Mouse (Mus musculus) CH12.LX (cell line): ENCODE measurements around the gene Gsta3. TPM values are rescaled to one million over a fixed set of nuclear protein-coding genes. Genes with fewer than 3 reads are reported as not detected.
"Not testable (repeated sequence)": the region's sequence is repeated elsewhere in the genome, so short reads cannot be mapped to it uniquely, and the experiment has no call there.

ENCODE experiments used
- DNase-seq: peaks from one replicate; pipeline ENCODE4 v3.0.0-alpha.2; 2013; ENCODE audit errors: extremely low read depth
- H3K27ac ChIP-seq: 2 replicates; pipeline ENCODE4 v1.5.1; 2012; ENCODE audit warnings: low read depth, mild to moderate bottlenecking, control low read depth, moderate library complexity; ENCODE audit not compliant: insufficient read depth
- H3K27me3 ChIP-seq: replicated peaks from 2 replicates; pipeline ENCODE3; 2012; ENCODE audit warnings: inconsistent platforms
- H3K36me3 ChIP-seq, 2 experiments: replicated peaks in 1 of 2; 2 replicates each; pipeline versions ENCODE3 to v1.6.1; 2012; ENCODE audit warnings: inconsistent platforms in 1 of 2, low read length in 1 of 2, mild to moderate bottlenecking in 1 of 2, mixed read lengths in 1 of 2, moderate library complexity in 1 of 2; ENCODE audit not compliant: control insufficient read depth in 1 of 2, insufficient read depth in 1 of 2
- H3K4me1 ChIP-seq, 2 experiments: 2 replicates each; pipeline ENCODE4 v1.6.1; 2012; ENCODE audit warnings: inconsistent platforms in 1 of 2, moderate library complexity in 1 of 2; ENCODE audit not compliant: insufficient read depth in 2 of 2, control insufficient read depth in 1 of 2
- H3K4me2 ChIP-seq: 2 replicates; pipeline ENCODE4 v1.6.1; 2012; ENCODE audit warnings: low read depth, mild to moderate bottlenecking, control low read depth; ENCODE audit not compliant: poor library complexity, insufficient read depth, severe bottlenecking
- H3K4me3 ChIP-seq, 3 experiments: fragments of 150-350 bp in 1 of 3; sonication (generic) in 1 of 3; replicated peaks in 1 of 3; 2 replicates each; pipeline versions ENCODE3 to v1.5.1; 2011 to 2012; ENCODE audit warnings: low read depth in 2 of 3, low read length in 2 of 3, mild to moderate bottlenecking in 2 of 3, moderate library complexity in 2 of 3, control low read depth in 1 of 3, improper control_type of control experiment in 1 of 3, inconsistent platforms in 1 of 3, mixed read lengths in 1 of 3; ENCODE audit not compliant: poor library complexity in 1 of 3
- H3K79me2 ChIP-seq: replicated peaks from 2 replicates; pipeline ENCODE4 v1.6.1; 2012; ENCODE audit warnings: mild to moderate bottlenecking, moderate library complexity; ENCODE audit not compliant: control insufficient read depth, poor library complexity, insufficient read depth, severe bottlenecking; ENCODE audit errors: extremely low read depth
- H3K9ac ChIP-seq: 2 replicates; pipeline ENCODE4 v1.6.1; 2012; ENCODE audit warnings: low read depth, mild to moderate bottlenecking, control low read depth, moderate library complexity; ENCODE audit not compliant: insufficient read depth
- H3K9me3 ChIP-seq: replicated peaks from 2 replicates; pipeline ENCODE3; 2012; ENCODE audit warnings: low read length, inconsistent platforms, mixed read lengths
- CHD2 ChIP-seq: IDR thresholded peaks from 2 replicates; pipeline ENCODE4 v1.6.1; 2011; ENCODE audit warnings: low read length, improper control_type of control experiment
- CTCF ChIP-seq, 2 experiments: IDR thresholded peaks in 1 of 2; conservative IDR thresholded peaks in 1 of 2; 2 replicates each; pipeline ENCODE4 v1.5.1; 2011 to 2012; ENCODE audit warnings: low read depth in 2 of 2, low read length in 2 of 2, improper control_type of control experiment in 1 of 2, inconsistent platforms in 1 of 2, mild to moderate bottlenecking in 1 of 2, moderate library complexity in 1 of 2
- ELF1 ChIP-seq: IDR thresholded peaks from 2 replicates; pipeline ENCODE4 v1.6.1; 2014; ENCODE audit warnings: low read depth, mild to moderate bottlenecking, inconsistent platforms, low read length, improper control_type of control experiment
- ETS1 ChIP-seq: conservative IDR thresholded peaks from 2 replicates; pipeline ENCODE4 v1.6.1; 2012; ENCODE audit warnings: low read depth, mild to moderate bottlenecking, inconsistent platforms, low read length, improper control_type of control experiment, moderate library complexity
- GABPA ChIP-seq: IDR thresholded peaks from 2 replicates; pipeline ENCODE4 v1.6.1; 2012; ENCODE audit warnings: low read depth, low read length, improper control_type of control experiment, inconsistent platforms; ENCODE audit not compliant: insufficient replicate concordance
- MAFK ChIP-seq: IDR thresholded peaks from 2 replicates; pipeline ENCODE4 v1.6.1; 2011; ENCODE audit warnings: low read length, improper control_type of control experiment; ENCODE audit not compliant: insufficient replicate concordance
- MAZ ChIP-seq: IDR thresholded peaks from 2 replicates; pipeline ENCODE4 v1.6.1; 2012; ENCODE audit warnings: low read depth, mild to moderate bottlenecking, inconsistent platforms, low read length, improper control_type of control experiment, moderate library complexity
- MEF2A ChIP-seq: IDR thresholded peaks from 2 replicates; pipeline ENCODE4 v1.6.1; 2014; ENCODE audit warnings: low read depth, mild to moderate bottlenecking, inconsistent platforms, low read length, improper control_type of control experiment, borderline replicate concordance
- MXI1 ChIP-seq: IDR thresholded peaks from 2 replicates; pipeline ENCODE4 v1.6.1; 2011; ENCODE audit warnings: mild to moderate bottlenecking, low read depth, low read length, improper control_type of control experiment
- NELFE ChIP-seq: IDR thresholded peaks from 2 replicates; pipeline ENCODE4 v1.6.1; 2011; ENCODE audit warnings: low read depth, low read length, improper control_type of control experiment
- POLR2A ChIP-seq: IDR thresholded peaks from 2 replicates; pipeline ENCODE4 v1.6.1; 2011; ENCODE audit warnings: low read depth, mild to moderate bottlenecking, improper control_type of control experiment, low read length
- POLR2AphosphoS2 ChIP-seq: IDR thresholded peaks from 2 replicates; pipeline ENCODE4 v1.6.1; 2011; ENCODE audit warnings: low read depth, low read length, improper control_type of control experiment
- RCOR1 ChIP-seq: conservative IDR thresholded peaks from 2 replicates; pipeline ENCODE4 v1.6.1; 2012; ENCODE audit warnings: low read depth, mild to moderate bottlenecking, inconsistent platforms, low read length, improper control_type of control experiment
- SMC3 ChIP-seq: IDR thresholded peaks from 2 replicates; pipeline ENCODE4 v1.6.1; 2011; ENCODE audit warnings: low read depth, low read length, improper control_type of control experiment
- USF2 ChIP-seq: conservative IDR thresholded peaks from 2 replicates; pipeline ENCODE4 v1.6.1; 2011; ENCODE audit warnings: low read depth, low read length, improper control_type of control experiment
- ZC3H11A ChIP-seq: IDR thresholded peaks from 2 replicates; pipeline ENCODE4 v1.6.1; 2012; ENCODE audit warnings: low read depth, mild to moderate bottlenecking, inconsistent platforms, low read length, improper control_type of control experiment
- ZNF384 ChIP-seq: IDR thresholded peaks from 2 replicates; pipeline ENCODE4 v1.6.1; 2012; ENCODE audit warnings: low read depth, low read length, improper control_type of control experiment, inconsistent platforms
- dilution Hi-C: fragments of 300-500 bp; cut with MboI; formaldehyde crosslinking; loops from 2 replicates; pipeline ENCODE4 v1.14.3; 2020; ENCODE audit warnings: low sequenced_read_pairs; ENCODE audit not compliant: extremely low pct_unique_long_range_greater_than_20kb, extremely low pct_ligation_motif_present
- in situ Hi-C: fragments of 300-500 bp; cut with MboI; formaldehyde crosslinking; loops from 3 replicates; pipeline ENCODE4 v1.14.3; 2019; ENCODE audit warnings: low sequenced_read_pairs, low pct_ligation_motif_present, low pct_unique_long_range_greater_than_20kb, mixed read lengths
- polyA plus RNA-seq: library from polyadenylated mRNA; unstranded; fragments of >175 nt; gene quantifications from 2 replicates; pipeline ENCODE4 v1.2.1, GENCODE M21; 2012; ENCODE audit warnings: low read depth; ENCODE audit not compliant: insufficient read length
- total RNA-seq, 2 experiments: library from RNA; depleted of rRNA; stranded (reverse); fragments of 300-350 nt in 1 of 2; fragments of >200 nt in 1 of 2; gene quantifications; 2 replicates each; pipeline ENCODE4 v1.2.3; 2012 to 2014

Gsta3 gene
- total and polyA plus RNA-seq, 3 experiments = not detected

DNA sequence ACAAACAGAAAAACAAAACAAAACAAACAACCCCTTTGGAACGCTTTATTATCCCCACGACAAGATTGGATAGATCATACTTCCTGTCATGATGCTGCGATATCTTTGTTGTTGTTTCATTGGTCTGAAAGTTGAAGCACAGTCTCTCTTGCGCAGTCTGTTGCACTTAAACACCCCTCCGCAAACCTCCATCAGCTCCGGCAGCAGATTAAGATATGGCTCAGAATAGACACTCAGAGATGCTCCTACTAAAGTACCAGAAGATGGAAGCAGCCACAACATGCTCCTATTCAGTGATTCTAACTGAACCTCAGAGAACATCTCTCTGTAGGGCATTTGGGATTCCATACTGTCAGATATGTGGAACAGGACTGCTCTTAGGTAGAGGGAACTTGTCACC lies 32.7 kb downstream of the Gsta3 start:
- Histone ChIP-seq H3K36me3 (no peaks in the 10 kb centered on the region), H3K4me3 (no peak overlapping the region), H3K4me1 (no peaks in the 10 kb centered on the region), H3K4me2 (no peak overlapping the region), H3K27ac (no peak overlapping the region), H3K9me3 (no peaks in the 10 kb centered on the region), H3K9ac (no peak overlapping the region), H3K27me3 (no peaks in the 10 kb centered on the region), H3K79me2 (no peaks in the 10 kb centered on the region)
- DNase-seq = no peak
- in situ Hi-C loops = no loop called here
- dilution Hi-C loops = no loop called here
- no peak for TF ChIP-seq MXI1
- no peak for TF ChIP-seq NELFE
- no peak for TF ChIP-seq POLR2A
- TF ChIP-seq ZC3H11A = no peak
- no peak for TF ChIP-seq MAFK
- TF ChIP-seq CHD2 = no peak
- TF ChIP-seq POLR2AphosphoS2 = no peak
- TF ChIP-seq ZNF384 = no peak
- no peak for TF ChIP-seq CTCF (conservative IDR thresholded peaks at IDR 0.05 in 1 of 2, IDR thresholded peaks at IDR 0.05 in 1 of 2; ENCODE audit: low read depth in 2 of 2, low read length in 2 of 2)
- no peak for TF ChIP-seq GABPA
- TF ChIP-seq SMC3 = no peak
- no peak for TF ChIP-seq USF2
- TF ChIP-seq ETS1 = no peak

DNA sequence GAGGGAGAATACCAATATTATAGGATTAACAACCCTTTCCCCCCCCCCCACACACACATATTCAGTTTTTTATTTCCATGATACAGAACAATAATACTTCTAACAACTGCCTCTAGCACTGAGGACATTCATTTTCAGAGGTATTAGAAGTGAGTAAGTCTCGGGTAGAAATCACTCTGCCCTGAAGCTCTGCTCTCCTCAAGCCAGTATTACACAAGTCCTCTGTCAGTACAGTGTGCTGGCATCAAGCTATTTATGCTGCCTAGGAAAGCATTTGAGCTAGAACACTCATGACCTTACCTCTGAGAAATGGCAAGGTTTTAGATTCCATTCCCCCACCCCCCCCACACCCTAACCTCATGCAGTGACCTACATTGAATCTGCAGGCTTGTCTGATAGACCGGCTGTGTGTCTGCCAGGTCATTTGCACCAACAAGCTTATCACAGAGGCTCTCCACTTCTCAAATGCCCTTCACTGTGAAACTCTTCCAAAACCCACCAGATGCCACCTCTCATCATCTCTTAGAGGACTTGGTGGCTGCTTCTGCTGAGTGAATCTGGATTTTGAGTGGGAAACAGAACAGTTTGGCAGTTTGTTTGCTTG lies 34.1 kb downstream of the Gsta3 start:
- H3K27ac ChIP-seq = no peak overlapping the region
- no peak overlapping the region for H3K4me2 ChIP-seq
- no peaks in the 10 kb centered on the region for H3K4me1 ChIP-seq
- no peaks in the 10 kb centered on the region for H3K36me3 ChIP-seq
- DNase-seq = no peak
- H3K9ac ChIP-seq = no peak overlapping the region
- in situ Hi-C loops (no loop called here), dilution Hi-C loops (no loop called here)
- H3K4me3 ChIP-seq = no peak overlapping the region
- H3K79me2 ChIP-seq = no peaks in the 10 kb centered on the region
- no peaks in the 10 kb centered on the region for H3K9me3 ChIP-seq
- TF ChIP-seq CHD2 = no peak
- no peak for TF ChIP-seq MEF2A
- no peak for TF ChIP-seq ELF1
- TF ChIP-seq RCOR1 = no peak
- no peak for TF ChIP-seq GABPA
- TF ChIP-seq NELFE = no peak
- TF ChIP-seq MAZ = no peak
- H3K27me3 ChIP-seq = no peaks in the 10 kb centered on the region

DNA sequence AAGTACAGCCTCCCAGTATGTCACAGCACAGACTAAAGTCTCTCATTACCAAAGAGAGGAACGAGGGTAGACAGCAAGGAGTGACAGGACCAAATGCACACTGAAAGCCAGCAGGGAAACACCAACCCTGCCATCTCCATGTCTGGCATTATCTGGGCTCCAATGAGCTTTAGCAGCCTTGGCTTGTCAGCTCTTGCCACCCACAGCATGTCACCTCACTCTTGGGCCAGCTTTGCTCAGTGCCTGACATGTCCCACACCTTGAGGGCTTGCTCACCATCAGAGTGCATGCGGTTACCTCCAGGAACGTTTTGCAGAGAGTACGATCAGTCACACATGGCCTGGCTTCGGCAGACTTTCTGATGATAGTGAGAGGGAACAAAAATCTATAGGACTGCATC lies 35.0 kb downstream of the Gsta3 start:
- in situ Hi-C loops, H3K79me2 ChIP-seq, dilution Hi-C loops: not testable (repeated sequence)

More for the DNA sequence above, 35.0 kb downstream of the Gsta3 start:
- H3K4me3 ChIP-seq, H3K27me3 ChIP-seq, H3K9me3 ChIP-seq, H3K9ac ChIP-seq, H3K4me2 ChIP-seq, H3K4me1 ChIP-seq, H3K36me3 ChIP-seq, H3K27ac ChIP-seq, DNase-seq: not testable (repeated sequence)
